Mouse (Mus musculus) ES-Bruce4 (cell line): ENCODE data around the gene Tekt4. TPM values are rescaled to one million over a fixed set of nuclear protein-coding genes. Genes with fewer than 3 reads are reported as not detected.

Source experiments
- H3K27ac ChIP-seq: 2 replicates; pipeline ENCODE4 v1.5.1; 2012; ENCODE audit warnings: low read length, inconsistent platforms; ENCODE audit not compliant: insufficient read depth
- H3K27me3 ChIP-seq: 2 replicates; pipeline ENCODE4 v1.6.1; 2012; ENCODE audit warnings: mild to moderate bottlenecking, low read length, inconsistent platforms; ENCODE audit not compliant: control insufficient read depth, poor library complexity, insufficient read depth, severe bottlenecking
- H3K36me3 ChIP-seq: 2 replicates; pipeline ENCODE4 v1.6.1; 2012; ENCODE audit warnings: inconsistent platforms, mild to moderate bottlenecking, low read length, moderate library complexity; ENCODE audit not compliant: control insufficient read depth, poor library complexity, insufficient read depth, severe bottlenecking
- H3K4me1 ChIP-seq: one replicate; pipeline ENCODE4 v1.8.1; 2011; ENCODE audit warnings: low read length; ENCODE audit not compliant: control insufficient read depth, insufficient read depth
- H3K4me3 ChIP-seq: 2 replicates; pipeline ENCODE4 v1.5.1; 2011; ENCODE audit warnings: low read depth, mild to moderate bottlenecking, low read length
- H3K9ac ChIP-seq: 2 replicates; pipeline ENCODE4 v1.6.1; 2012; ENCODE audit warnings: low read depth, mild to moderate bottlenecking, inconsistent platforms; ENCODE audit not compliant: poor library complexity, severe bottlenecking
- H3K9me3 ChIP-seq: replicated peaks from 2 replicates; pipeline ENCODE4 v1.6.1; 2012; ENCODE audit warnings: mild to moderate bottlenecking, low read length, inconsistent platforms; ENCODE audit not compliant: control insufficient read depth, poor library complexity, insufficient read depth, severe bottlenecking
- CTCF ChIP-seq: IDR thresholded peaks from one replicate; pipeline ENCODE4 v1.8.1; 2011; ENCODE audit warnings: low read depth, low read length
- EP300 ChIP-seq: IDR thresholded peaks from 2 replicates; pipeline ENCODE4 v1.6.1; 2011; ENCODE audit warnings: low read depth, low read length; ENCODE audit not compliant: insufficient read depth
- POLR2A ChIP-seq: IDR thresholded peaks from one replicate; pipeline ENCODE4 v1.8.1; 2011; ENCODE audit warnings: low read length; ENCODE audit not compliant: insufficient read depth
- polyA plus RNA-seq: library from polyadenylated mRNA; stranded (reverse); fragments of >200 nt; gene quantifications from 2 replicates; pipeline ENCODE4 v1.2.4, GENCODE M21; 2011; ENCODE audit warnings: low read depth; ENCODE audit not compliant: missing spikeins, insufficient read depth, insufficient read length

Tekt4 gene
- polyA plus RNA-seq, 1 experiment = not detected

DNA sequence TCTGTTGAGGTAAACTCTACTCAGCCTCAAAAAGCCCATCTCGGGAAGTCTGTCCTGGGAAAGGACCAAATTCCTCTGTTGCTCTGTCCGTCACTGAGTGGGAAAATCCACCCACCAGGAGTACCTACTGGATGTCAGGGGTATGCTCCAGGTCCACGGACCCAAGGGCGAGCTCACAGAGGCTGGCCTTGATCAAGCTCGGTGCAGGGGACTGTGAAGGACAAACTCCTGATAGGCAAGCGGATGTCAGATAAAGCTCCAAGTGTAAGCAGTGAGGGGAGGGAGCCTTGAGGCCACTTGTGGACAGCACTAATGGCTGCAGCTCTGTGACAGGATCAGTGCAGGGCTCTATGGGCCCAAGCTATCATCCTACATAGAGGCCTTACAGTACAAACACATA is 44.2 kb upstream of the Tekt4 start:
- Histone ChIP-seq H3K36me3 (no peaks in the 10 kb centered on the region), H3K27ac (no peak overlapping the region), H3K9ac (no peak overlapping the region), H3K27me3 (no peaks in the 10 kb centered on the region), H3K4me3 (no peak overlapping the region), H3K9me3 (no peaks in the 10 kb centered on the region), H3K4me1 (no peaks in the 10 kb centered on the region)
- no peak for TF ChIP-seq CTCF
- TF ChIP-seq EP300 = no peak

- Histone ChIP-seq H3K27ac (no peak overlapping the region), H3K27me3 (no peaks in the 10 kb centered on the region), H3K4me1 (no peaks in the 10 kb centered on the region), H3K36me3 (no peaks in the 10 kb centered on the region), H3K9ac (no peak overlapping the region), H3K9me3 (no peaks in the 10 kb centered on the region), H3K4me3 (no peak overlapping the region)
- TF ChIP-seq POLR2A = no peak
These were observed 43.6 kb upstream of the Tekt4 start for GRCm38 (mm10) chr17:25410786-25411185.

DNA sequence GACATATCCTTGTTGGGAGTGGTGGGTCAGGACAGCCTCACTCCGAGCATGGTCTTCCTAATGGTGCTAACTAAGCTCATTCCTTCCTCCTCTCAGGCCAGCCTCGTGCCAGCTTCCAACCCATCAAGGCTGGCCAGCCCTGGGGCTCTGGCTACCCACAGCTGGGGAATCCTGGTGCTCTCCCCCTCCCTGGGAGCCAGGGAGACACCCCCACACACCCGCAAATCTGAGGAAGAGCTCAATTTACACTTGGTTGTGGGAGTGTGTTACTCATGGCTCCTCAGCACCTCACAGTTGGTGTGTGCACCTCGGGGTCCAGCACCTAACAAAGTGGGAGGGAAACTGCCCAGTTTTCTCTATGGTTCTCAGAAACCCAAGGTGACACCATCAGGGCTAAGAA is 43.2 kb upstream of the Tekt4 start:
- no peaks in the 10 kb centered on the region for H3K9me3 ChIP-seq
- no peaks in the 10 kb centered on the region for H3K4me1 ChIP-seq
- TF ChIP-seq EP300 (no peak), CTCF (no peak), POLR2A (no peak)
- no peak overlapping the region for H3K4me3 ChIP-seq
- no peak overlapping the region for H3K27ac ChIP-seq
- H3K9ac ChIP-seq = no peak overlapping the region
- H3K27me3 ChIP-seq = no peaks in the 10 kb centered on the region
- no peaks in the 10 kb centered on the region for H3K36me3 ChIP-seq

DNA sequence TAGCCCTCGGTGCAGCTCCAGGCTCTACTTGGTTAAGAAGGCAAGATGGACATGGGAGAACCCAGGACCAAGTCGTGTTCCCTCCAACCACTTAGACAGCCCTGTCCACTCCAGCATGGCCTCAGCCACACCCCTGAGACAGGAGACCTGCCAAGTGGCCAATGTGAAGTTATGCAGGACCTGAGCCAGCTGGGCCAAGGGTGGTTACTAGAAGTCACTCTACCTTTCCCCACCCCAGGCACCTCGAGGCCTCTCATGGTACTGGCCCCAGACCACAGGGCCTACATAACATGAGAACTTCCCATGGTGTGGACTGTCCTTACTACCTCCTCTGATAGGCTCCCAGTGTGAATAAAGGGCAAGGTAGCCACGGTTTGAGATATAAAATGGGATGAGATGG is 40.2 kb upstream of the Tekt4 start:
- Histone ChIP-seq H3K27ac (no peak overlapping the region), H3K4me1 (no peaks in the 10 kb centered on the region)

GRCm38 (mm10) chr17:25414917-25415316 is 39.5 kb upstream of the Tekt4 start:
- no peak for TF ChIP-seq CTCF
- TF ChIP-seq EP300 = no peak
- TF ChIP-seq POLR2A = no peak
- H3K9ac ChIP-seq = no peak overlapping the region
- H3K9me3 ChIP-seq = no peaks in the 10 kb centered on the region
- H3K4me3 ChIP-seq = no peak overlapping the region
- no peaks in the 10 kb centered on the region for H3K27me3 ChIP-seq
- H3K36me3 ChIP-seq = no peaks in the 10 kb centered on the region
- no peak overlapping the region for H3K27ac ChIP-seq
- no peaks in the 10 kb centered on the region for H3K4me1 ChIP-seq

More for the DNA sequence above, 40.2 kb upstream of the Tekt4 start:
- TF ChIP-seq CTCF (no peak), EP300 (no peak), POLR2A (no peak)
- Histone ChIP-seq H3K27me3 (no peaks in the 10 kb centered on the region), H3K9me3 (no peaks in the 10 kb centered on the region), H3K9ac (no peak overlapping the region), H3K4me3 (no peak overlapping the region), H3K36me3 (no peaks in the 10 kb centered on the region)

GRCm38 (mm10) chr17:25415421-25415913 is 38.9 kb upstream of the Tekt4 start:
- Histone ChIP-seq H3K4me1 (no peaks in the 10 kb centered on the region), H3K27ac (no peak overlapping the region), H3K4me3 (no peak overlapping the region), H3K9ac (no peak overlapping the region), H3K9me3 (no peaks in the 10 kb centered on the region), H3K27me3 (no peaks in the 10 kb centered on the region), H3K36me3 (no peaks in the 10 kb centered on the region)
- TF ChIP-seq EP300 = no peak
- TF ChIP-seq POLR2A = no peak
- no peak for TF ChIP-seq CTCF
